Mouse (Mus musculus) erythroid progenitor cell, adult 5-6 weeks (primary cell): ENCODE results near the gene Cdc34. TPM values are rescaled to one million over a fixed set of nuclear protein-coding genes. Genes with fewer than 3 reads are reported as not detected.

Source experiments
- ATAC-seq: replicated peaks from 2 replicates; pipeline ENCODE4 v1.8.0; 2016; ENCODE audit warnings: moderate number of reproducible peaks, mild to moderate bottlenecking, moderate TSS enrichment, inconsistent platforms; ENCODE audit not compliant: poor library complexity, low FRiP score, severe bottlenecking
- total RNA-seq, 2 experiments: library from RNA; stranded (forward) in 1 of 2; stranded (reverse) in 1 of 2; fragments of 150-400 nt in 1 of 2; fragments of 186-747, 209-891 nt in 1 of 2; gene quantifications; 2 replicates each; pipeline versions ENCODE4 v1.2.3 to v1.2.4; 2015 to 2017; ENCODE audit warnings: low replicate concordance in 2 of 2

Gene Cdc34
- total RNA-seq, 2 experiments from 2014 or later = 66.7 to 82.7 TPM

- ATAC-seq = peak; percentile 45
Observed at GRCm38 (mm10) chr10:79669576-79670057, 12.4 kb upstream of the Cdc34 start.

GRCm38 (mm10) chr10:79670071-79670888, 11.7 kb upstream of the Cdc34 start:
- no peak for ATAC-seq

- no peak for ATAC-seq
Observed at GRCm38 (mm10) chr10:79671396-79672087, 10.5 kb upstream of the Cdc34 start.

- no peak for ATAC-seq
Observed at GRCm38 (mm10) chr10:79672088-79672455, 9.9 kb upstream of the Cdc34 start.

GRCm38 (mm10) chr10:79673054-79673453, 8.9 kb upstream of the Cdc34 start:
- no peak for ATAC-seq

- ATAC-seq = no peak
Observed at GRCm38 (mm10) chr10:79675346-79676035, 6.5 kb upstream of the Cdc34 start.

- ATAC-seq = peak; percentile 11
Observed at GRCm38 (mm10) chr10:79680606-79681495, 1.1 kb upstream of the Cdc34 start.

- ATAC-seq = no peak
Observed at GRCm38 (mm10) chr10:79682551-79682915, 538 bp downstream of the Cdc34 start.

- ATAC-seq = peak; percentile 38; the same call in 1 of the 2 replicates
Observed at GRCm38 (mm10) chr10:79682916-79683582, 1.1 kb downstream of the Cdc34 start.

- no peak for ATAC-seq
Observed at GRCm38 (mm10) chr10:79683726-79684640, 2.0 kb downstream of the Cdc34 start.

- no peak for ATAC-seq
Observed at GRCm38 (mm10) chr10:79684770-79685600, 3.0 kb downstream of the Cdc34 start.

GRCm38 (mm10) chr10:79686219-79686618, 4.2 kb downstream of the Cdc34 start:
- no peak for ATAC-seq

GRCm38 (mm10) chr10:79686691-79687090, 4.7 kb downstream of the Cdc34 start:
- ATAC-seq = no peak

GRCm38 (mm10) chr10:79687513-79687912, 5.5 kb downstream of the Cdc34 start:
- no peak for ATAC-seq

- no peak for ATAC-seq
Observed at GRCm38 (mm10) chr10:79688720-79689119, 6.7 kb downstream of the Cdc34 start, which contains the start of gene Gzmm. Gene Gzmm, plus strand, starts transcription at chr10:79689020.

GRCm38 (mm10) chr10:79689178-79689577, 7.2 kb downstream of the Cdc34 start:
- no peak for ATAC-seq

GRCm38 (mm10) chr10:79691986-79692548, 10.1 kb downstream of the Cdc34 start:
- no peak for ATAC-seq
